ENCODE assay signal across 8 mouse cellular contexts in genomic region chr2:6162366-6163040, GRCm38 (mm10). TPM values are rescaled to one million over a fixed set of nuclear protein-coding genes. Genes with fewer than 3 reads are reported as not detected.
DNase-seq lines count a peak whose midpoint lies in the region; ATAC-seq and TF ChIP-seq lines count a peak whose summit lies in the region.

No protein-coding gene starts in this region.

- in situ Hi-C loops in ES-E14 (cut with MboI; ENCODE audit: low sequenced_read_pairs in 2 of 2, unreplicated experiment in 2 of 2): loop anchor here in 1 of 2 experiments (10.0 kb wide), 1 partner anchor 168 kb away; no protein-coding TSS in a partner anchor

- H3K27ac ChIP-seq in ES-E14 (ENCODE audit: insufficient read depth, low read depth, low read length, poor library complexity, severe bottlenecking): no peak overlapping the region
- peak overlapping the region; percentile 36; the same call in 1 of the 2 replicates for H3K27ac ChIP-seq in embryonic facial prominence, embryonic 15.5 days (replicated peaks)
- H3K27ac ChIP-seq in liver, embryonic 12.5 days: no peak overlapping the region
- H3K27ac ChIP-seq in thymus, adult 2 months (ENCODE audit: control insufficient read depth, insufficient read depth, low read length): no peak overlapping the region

- H3K9me3 ChIP-seq in ES-E14 (ENCODE audit: control insufficient read depth, insufficient read depth, low read depth, low read length): no peaks in the 10 kb centered on the region
- no peaks in the 10 kb centered on the region for H3K9me3 ChIP-seq in embryonic facial prominence, embryonic 15.5 days (replicated peaks)
- H3K9me3 ChIP-seq in liver, embryonic 12.5 days (replicated peaks): no peaks in the 10 kb centered on the region

- peaks cover 5% of the 10 kb centered on the region in 2 experiments; a peak in 2 of 4 replicates for H3K4me1 ChIP-seq in ES-E14 (ENCODE audit: control insufficient read depth in 2 of 2, insufficient read depth in 2 of 2, low read length in 2 of 2, poor library complexity in 1 of 2)
- H3K4me1 ChIP-seq in embryonic facial prominence, embryonic 15.5 days: peaks cover 44% of the 10 kb centered on the region
- H3K4me1 ChIP-seq in liver, embryonic 12.5 days: peaks cover 29% of the 10 kb centered on the region
- peaks cover 6% of the 10 kb centered on the region; the same call in 1 of the 2 replicates for H3K4me1 ChIP-seq in thymus, adult 2 months (replicated peaks; ENCODE audit: control insufficient read depth, insufficient read depth, low read length)

- no peak for TF ChIP-seq CTCF in thymus, adult 2 months (IDR thresholded peaks at IDR 0.05; ENCODE audit: borderline replicate concordance, control insufficient read depth, extremely low read depth, insufficient read depth, low read length, poor library complexity)

- no peak overlapping the region for H3K9ac ChIP-seq in ES-E14 (ENCODE audit: insufficient read depth, low read depth, low read length, poor library complexity, severe bottlenecking)
- H3K9ac ChIP-seq in embryonic facial prominence, embryonic 15.5 days: no peak overlapping the region
- H3K9ac ChIP-seq in liver, embryonic 12.5 days: no peak overlapping the region

- peak; percentile 50 for DNase-seq in ES-E14 (ENCODE audit: low read depth, low spot score)
- DNase-seq in thymus, adult 2 months: peak; percentile 19
- DNase-seq in layer of hippocampus, postnatal 36 days: no peak
- DNase-seq in cerebellum, postnatal 10 days: no peak
- no peak for DNase-seq in ovary, postnatal 10 days (ENCODE audit: low spot score)
- DNase-seq in frontal cortex, adult 2 months (ENCODE audit: extremely low spot score in 1 of 2, low spot score in 1 of 2): no peak

- H3K36me3 ChIP-seq in ES-E14 (ENCODE audit: control insufficient read depth, insufficient read depth, low read length, poor library complexity, severe bottlenecking): no peaks in the 10 kb centered on the region
- no peaks in the 10 kb centered on the region for H3K36me3 ChIP-seq in embryonic facial prominence, embryonic 15.5 days
- no peaks in the 10 kb centered on the region for H3K36me3 ChIP-seq in liver, embryonic 12.5 days
- no peaks in the 10 kb centered on the region for H3K36me3 ChIP-seq in thymus, adult 2 months (ENCODE audit: control insufficient read depth, insufficient read depth, low read length)

- no peak overlapping the region for H3K4me2 ChIP-seq in embryonic facial prominence, embryonic 15.5 days (replicated peaks)
- H3K4me2 ChIP-seq in liver, embryonic 12.5 days: no peak overlapping the region

- H3K4me3 ChIP-seq in ES-E14 (ENCODE audit: insufficient read depth in 1 of 2, low read depth in 1 of 2, low read length in 2 of 2, poor library complexity in 1 of 2, severe bottlenecking in 1 of 2): peak overlapping the region in 1 of 2 experiments; percentile 38; a peak in 1 of 4 replicates
- no peak overlapping the region for H3K4me3 ChIP-seq in embryonic facial prominence, embryonic 15.5 days (replicated peaks)
- no peak overlapping the region for H3K4me3 ChIP-seq in liver, embryonic 12.5 days
- no peak overlapping the region for H3K4me3 ChIP-seq in thymus, adult 2 months (ENCODE audit: control insufficient read depth, insufficient read depth, low read length)

- TF ChIP-seq POLR2A in thymus, adult 2 months (IDR thresholded peaks at IDR 0.05; ENCODE audit: control insufficient read depth, extremely low read depth, insufficient read depth, low read length, poor library complexity): no peak

- WGBS in embryonic facial prominence, embryonic 15.5 days: 40% methylated on average over 6 of the region's 6 CpGs
- WGBS in liver, embryonic 12.5 days (ENCODE audit: insufficient replicate concordance): 24% methylated on average over 6 of the region's 6 CpGs
- WGBS in thymus, adult 2 months: 24% methylated on average over 6 of the region's 6 CpGs

- ATAC-seq in embryonic facial prominence, embryonic 15.5 days (ENCODE audit: insufficient number of reproducible peaks, low FRiP score, low TSS enrichment, low read depth): peak; percentile 71; the same call in 1 of the 2 replicates
- peak; percentile 30; the same call in 1 of the 2 replicates for ATAC-seq in liver, embryonic 12.5 days

- H3K27me3 ChIP-seq in embryonic facial prominence, embryonic 15.5 days: no peaks in the 10 kb centered on the region
- no peaks in the 10 kb centered on the region; the same call in 1 of the 2 replicates for H3K27me3 ChIP-seq in liver, embryonic 12.5 days (replicated peaks)
- no peaks in the 10 kb centered on the region for H3K27me3 ChIP-seq in thymus, adult 2 months (ENCODE audit: control insufficient read depth, insufficient read depth, low read length)

TF ChIP-seq in ES-E14, 5 proteins besides CTCF, POLR2A, EP300 and RAD21:
- no peak for TF ChIP-seq ZNF384 (IDR thresholded peaks at IDR 0.05; ENCODE audit: low read depth, low read length)
- no peak for TF ChIP-seq ZC3H11A (IDR thresholded peaks at IDR 0.05; ENCODE audit: borderline replicate concordance, low read depth, low read length)
- TF ChIP-seq MAFK (IDR thresholded peaks at IDR 0.05; ENCODE audit: insufficient read depth, low read depth, low read length): no peak
- no peak for TF ChIP-seq CHD2 (IDR thresholded peaks at IDR 0.05; ENCODE audit: low read depth, low read length)
- TF ChIP-seq HCFC1 (IDR thresholded peaks at IDR 0.05; ENCODE audit: borderline replicate concordance, insufficient read depth, low read length): no peak

RNA-seq across cellular contexts. Expression of gene Proser2, which starts 32.5 kb away (rescaled TPM):
- 1.9 TPM in 2 replicates for total RNA-seq in ES-E14 (2012; rRNA removed)
- polyA plus RNA-seq in embryonic facial prominence, embryonic 15.5 days (2015; fragmentation: Nextera tagmentation; extraction: Ambion mirVana): 19.6 and 23.1 TPM in 2 replicates
- 7.0 and 8.1 TPM in 2 replicates for polyA plus RNA-seq in liver, embryonic 12.5 days (2016; fragmentation: Nextera tagmentation; extraction: Ambion mirVana)
- 2.5 and 2.9 TPM in 2 replicates for polyA plus RNA-seq in thymus, adult 2 months (2012; rRNA removed)
- total RNA-seq in layer of hippocampus, postnatal 36 days (2021): 1 to 10 TPM; 2.2 to 2.3 TPM
- 3.2 TPM in 2 replicates for polyA plus RNA-seq in frontal cortex, adult 2 months (2012; rRNA removed)

RNA-seq across cellular contexts. Expression of gene Echdc3, which starts 50.3 kb away (rescaled TPM):
- total RNA-seq in ES-E14 (2012; rRNA removed): 2.0 and 2.2 TPM in 2 replicates
- 5.0 and 6.3 TPM in 2 replicates for polyA plus RNA-seq in embryonic facial prominence, embryonic 15.5 days (2015; fragmentation: Nextera tagmentation; extraction: Ambion mirVana)
- polyA plus RNA-seq in liver, embryonic 12.5 days (2016; fragmentation: Nextera tagmentation; extraction: Ambion mirVana): 4.7 and 4.8 TPM in 2 replicates
- polyA plus RNA-seq in thymus, adult 2 months (2012; rRNA removed): 3.9 and 5.3 TPM in 2 replicates
- under 1 TPM; 0.62 to 0.78 TPM for total RNA-seq in layer of hippocampus, postnatal 36 days (2021)
- polyA plus RNA-seq in frontal cortex, adult 2 months (2012; rRNA removed): 1.2 and 1.3 TPM in 2 replicates

Comparison
In these comparisons a context has a peak if more than half of its experiments do, and no peak if none do; other contexts are left out.
1. DNase-seq: peak in ES-E14 (single experiment) and thymus, adult 2 months (single experiment); none in layer of hippocampus, postnatal 36 days (0 of 2), cerebellum, postnatal 10 days (0 of 2), ovary, postnatal 10 days (single experiment) and frontal cortex, adult 2 months (0 of 2).